Mouse (Mus musculus): ENCODE measurements around the gene Ephb1. TPM values are rescaled to one million over a fixed set of nuclear protein-coding genes. Genes with fewer than 3 reads are reported as not detected.

Gene Ephb1
- polyA plus RNA-seq, 1 experiment from 2014 or later = 6.1 TPM

DNA sequence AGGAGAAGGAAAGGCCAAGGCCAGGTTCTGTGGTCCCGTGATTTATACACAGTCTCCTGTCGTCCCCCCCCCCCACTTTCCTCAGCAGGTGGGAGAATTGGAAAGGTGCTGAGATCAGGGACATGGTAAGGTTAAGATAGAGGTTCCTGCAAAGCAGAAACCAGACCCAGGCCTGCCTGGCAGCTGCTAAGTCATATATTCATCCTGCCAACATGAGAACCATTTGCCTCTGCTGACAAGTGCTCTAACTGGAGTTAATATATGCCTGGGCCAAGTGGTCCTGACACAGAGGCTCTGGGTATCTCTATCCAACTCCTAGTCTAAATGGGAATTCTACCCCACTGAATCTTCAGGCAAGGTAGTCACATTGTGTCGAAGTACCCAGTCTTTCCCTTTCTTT is 57.3 kb downstream of the Ephb1 start:
- no peak overlapping the region for H3K4me3 ChIP-seq
- no peaks in the 10 kb centered on the region for H3K9me3 ChIP-seq
- H3K4me1 ChIP-seq = peaks cover 16% of the 10 kb centered on the region
- H3K27ac ChIP-seq (replicated peaks) = no peak overlapping the region
- H3K27me3 ChIP-seq (replicated peaks; ENCODE audit: low read depth, poor library complexity, severe bottlenecking) = no peaks in the 10 kb centered on the region; the same call in 1 of the 2 replicates
- DNase-seq (ENCODE audit: low spot score) = no peak
- WGBS = 83% methylated on average over 3 of the region's 3 CpGs
- H3K36me3 ChIP-seq (replicated peaks) = no peaks in the 10 kb centered on the region

- no peak for DNase-seq (ENCODE audit: low spot score)
- no peaks in the 10 kb centered on the region for H3K9me3 ChIP-seq
- H3K27me3 ChIP-seq (replicated peaks; ENCODE audit: low read depth, poor library complexity, severe bottlenecking) = no peaks in the 10 kb centered on the region; the same call in 1 of the 2 replicates
- peaks cover 9% of the 10 kb centered on the region; the same call in 1 of the 2 replicates for H3K4me1 ChIP-seq
- H3K4me3 ChIP-seq = no peak overlapping the region
- WGBS = 95% methylated on average over 3 of the region's 3 CpGs
- no peak overlapping the region for H3K27ac ChIP-seq (replicated peaks)
- no peaks in the 10 kb centered on the region for H3K36me3 ChIP-seq (replicated peaks)
Measured at GRCm38 (mm10) chr9:102293605-102294004, 60.9 kb downstream of the Ephb1 start.

GRCm38 (mm10) chr9:102291230-102291629 is 63.3 kb downstream of the Ephb1 start:
- peaks cover 9% of the 10 kb centered on the region; the same call in 1 of the 2 replicates for H3K4me1 ChIP-seq
- no peak overlapping the region for H3K4me3 ChIP-seq
- no peak overlapping the region for H3K27ac ChIP-seq (replicated peaks)
- H3K36me3 ChIP-seq (replicated peaks) = no peaks in the 10 kb centered on the region
- 86% methylated on average over 3 of the region's 3 CpGs for WGBS
- H3K27me3 ChIP-seq (replicated peaks; ENCODE audit: low read depth, poor library complexity, severe bottlenecking) = no peaks in the 10 kb centered on the region; the same call in 1 of the 2 replicates
- no peaks in the 10 kb centered on the region for H3K9me3 ChIP-seq
- DNase-seq (ENCODE audit: low spot score) = no peak

GRCm38 (mm10) chr9:102288356-102288755 is 66.1 kb downstream of the Ephb1 start:
- H3K27me3 ChIP-seq (replicated peaks; ENCODE audit: low read depth, poor library complexity, severe bottlenecking) = no peaks in the 10 kb centered on the region
- no peak overlapping the region for H3K4me3 ChIP-seq
- no peaks in the 10 kb centered on the region for H3K4me1 ChIP-seq
- WGBS = 88% methylated on average over 3 of the region's 3 CpGs
- H3K9me3 ChIP-seq = peaks cover 4% of the 10 kb centered on the region; the same call in 1 of the 2 replicates
- DNase-seq (ENCODE audit: low spot score) = no peak
- no peaks in the 10 kb centered on the region for H3K36me3 ChIP-seq (replicated peaks)
- H3K27ac ChIP-seq (replicated peaks) = no peak overlapping the region

GRCm38 (mm10) chr9:102275931-102276330 is 78.6 kb downstream of the Ephb1 start:
- Histone ChIP-seq H3K4me3 (no peak overlapping the region), H3K27ac (replicated peaks) (no peak overlapping the region), H3K36me3 (replicated peaks) (no peaks in the 10 kb centered on the region), H3K27me3 (replicated peaks; ENCODE audit: low read depth, poor library complexity, severe bottlenecking) (0 out of 2 replicates have a peak, but pooled peaks cover 14% of the 10 kb centered on the region), H3K9me3 (no peaks in the 10 kb centered on the region), H3K4me1 (peaks cover 5% of the 10 kb centered on the region)
- 79% methylated on average over 3 of the region's 3 CpGs for WGBS
- DNase-seq (ENCODE audit: low spot score) = no peak

GRCm38 (mm10) chr9:102274016-102274415 is 80.5 kb downstream of the Ephb1 start:
- H3K36me3 ChIP-seq (replicated peaks) = no peaks in the 10 kb centered on the region
- 69% methylated on average over 8 of the region's 8 CpGs for WGBS
- H3K27me3 ChIP-seq (replicated peaks; ENCODE audit: low read depth, poor library complexity, severe bottlenecking) = peaks cover 22% of the 10 kb centered on the region
- DNase-seq (ENCODE audit: low spot score) = no peak
- H3K9me3 ChIP-seq = no peaks in the 10 kb centered on the region
- no peak overlapping the region for H3K4me3 ChIP-seq
- H3K27ac ChIP-seq (replicated peaks) = no peak overlapping the region
- H3K4me1 ChIP-seq = peaks cover 5% of the 10 kb centered on the region

DNA sequence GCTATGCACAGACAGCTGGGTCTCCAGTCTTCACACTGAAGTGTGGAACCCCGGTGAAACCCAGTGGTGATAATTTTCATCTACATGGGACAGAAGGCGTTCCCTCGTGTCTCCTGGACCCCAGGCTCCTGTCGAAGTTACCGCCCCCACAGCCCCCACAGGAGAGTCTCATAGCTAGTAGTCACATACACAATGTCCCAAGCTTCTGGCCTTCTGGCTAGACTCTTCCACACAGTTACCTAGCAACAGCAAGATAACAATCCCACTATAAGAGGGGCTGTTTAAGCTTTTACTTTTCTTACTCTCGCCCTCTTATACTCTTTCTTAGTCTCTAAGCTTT is 81.1 kb downstream of the Ephb1 start:
- peaks cover 9% of the 10 kb centered on the region for H3K4me1 ChIP-seq
- no peaks in the 10 kb centered on the region for H3K36me3 ChIP-seq (replicated peaks)
- no peak for DNase-seq (ENCODE audit: low spot score)
- 77% methylated on average over 6 of the region's 6 CpGs for WGBS
- H3K27me3 ChIP-seq (replicated peaks; ENCODE audit: low read depth, poor library complexity, severe bottlenecking) = peaks cover 28% of the 10 kb centered on the region
- no peaks in the 10 kb centered on the region for H3K9me3 ChIP-seq
- no peak overlapping the region for H3K4me3 ChIP-seq
- H3K27ac ChIP-seq (replicated peaks) = no peak overlapping the region

- H3K36me3 ChIP-seq (replicated peaks) = no peaks in the 10 kb centered on the region
- H3K27me3 ChIP-seq (replicated peaks; ENCODE audit: low read depth, poor library complexity, severe bottlenecking) = peaks cover 33% of the 10 kb centered on the region
- no peak overlapping the region for H3K4me3 ChIP-seq
- peaks cover 14% of the 10 kb centered on the region for H3K4me1 ChIP-seq
- no peak for DNase-seq (ENCODE audit: low spot score)
- no peaks in the 10 kb centered on the region for H3K9me3 ChIP-seq
- H3K27ac ChIP-seq (replicated peaks) = no peak overlapping the region
- WGBS = 65% methylated on average over 5 of the region's 5 CpGs
Measured at GRCm38 (mm10) chr9:102272731-102273468, 81.6 kb downstream of the Ephb1 start.

DNA sequence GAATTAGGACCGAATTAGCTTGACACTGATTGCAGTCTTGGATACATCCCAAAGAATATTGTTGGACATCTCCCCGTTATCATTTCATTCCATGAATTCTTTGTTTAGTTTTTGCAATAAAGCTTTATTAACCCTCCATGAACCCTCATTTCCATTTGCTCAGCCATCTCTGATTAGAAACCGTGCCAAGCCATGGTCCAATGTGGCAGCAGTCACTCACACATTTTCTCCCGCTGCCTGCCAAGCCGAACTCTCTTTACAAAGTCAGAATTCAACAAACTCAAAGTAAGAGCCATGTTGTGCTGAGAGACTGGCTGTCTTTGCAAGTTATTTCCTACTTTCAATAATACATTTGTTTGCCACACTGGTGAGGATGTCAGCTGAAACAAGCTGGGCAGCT is 84.0 kb downstream of the Ephb1 start:
- Histone ChIP-seq H3K9me3 (no peaks in the 10 kb centered on the region), H3K27ac (replicated peaks) (no peak overlapping the region), H3K27me3 (replicated peaks; ENCODE audit: low read depth, poor library complexity, severe bottlenecking) (peaks cover 56% of the 10 kb centered on the region), H3K4me3 (no peak overlapping the region), H3K36me3 (replicated peaks) (no peaks in the 10 kb centered on the region), H3K4me1 (peaks cover 24% of the 10 kb centered on the region)
- no peak for DNase-seq (ENCODE audit: low spot score)
- WGBS = 93% methylated on average over 5 of the region's 5 CpGs

- WGBS = under 1% methylated on average over 18 of the region's 18 CpGs
- Histone ChIP-seq H3K9me3 (no peaks in the 10 kb centered on the region), H3K27ac (replicated peaks) (no peak overlapping the region; the same call in 1 of the 2 replicates), H3K4me3 (peak overlapping the region; percentile 52), H3K36me3 (replicated peaks) (no peaks in the 10 kb centered on the region), H3K27me3 (replicated peaks; ENCODE audit: low read depth, poor library complexity, severe bottlenecking) (peaks cover 55% of the 10 kb centered on the region), H3K4me1 (peaks cover 34% of the 10 kb centered on the region)
- peak; percentile 72 for DNase-seq (ENCODE audit: low spot score)
Measured at GRCm38 (mm10) chr9:102267311-102268027, 87.0 kb downstream of the Ephb1 start.

GRCm38 (mm10) chr9:102263760-102264159 is 90.7 kb downstream of the Ephb1 start:
- Histone ChIP-seq H3K4me1 (peaks cover 48% of the 10 kb centered on the region), H3K36me3 (replicated peaks) (no peaks in the 10 kb centered on the region), H3K4me3 (no peak overlapping the region), H3K9me3 (no peaks in the 10 kb centered on the region), H3K27ac (replicated peaks) (no peak overlapping the region), H3K27me3 (replicated peaks; ENCODE audit: low read depth, poor library complexity, severe bottlenecking) (peaks cover 69% of the 10 kb centered on the region)
- WGBS = 55% methylated on average over 7 of the region's 7 CpGs
- DNase-seq (ENCODE audit: low spot score) = no peak

DNA sequence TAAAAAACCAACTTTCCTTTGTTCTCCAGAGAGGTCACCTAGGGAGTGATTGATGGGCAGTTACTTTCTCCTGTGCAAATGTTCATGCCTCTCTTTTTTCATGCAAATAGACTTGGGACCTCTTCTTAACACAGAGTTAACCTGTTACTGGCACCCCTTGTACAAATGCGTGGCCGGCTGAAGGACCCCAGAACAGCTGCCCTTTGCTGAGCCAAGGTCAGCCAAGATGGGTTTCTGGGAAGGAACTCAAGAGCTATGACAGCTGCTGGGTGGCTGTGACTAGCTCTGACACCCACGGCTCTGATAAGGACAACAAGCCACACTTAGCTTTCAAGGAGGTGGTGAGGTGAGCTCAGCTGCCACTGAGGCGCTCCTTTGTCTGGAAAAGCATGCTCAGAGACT is 92.4 kb downstream of the Ephb1 start:
- Histone ChIP-seq H3K27me3 (replicated peaks; ENCODE audit: low read depth, poor library complexity, severe bottlenecking) (peaks cover 63% of the 10 kb centered on the region), H3K4me3 (no peak overlapping the region)
- 20% methylated on average over 4 of the region's 4 CpGs for WGBS

DNA sequence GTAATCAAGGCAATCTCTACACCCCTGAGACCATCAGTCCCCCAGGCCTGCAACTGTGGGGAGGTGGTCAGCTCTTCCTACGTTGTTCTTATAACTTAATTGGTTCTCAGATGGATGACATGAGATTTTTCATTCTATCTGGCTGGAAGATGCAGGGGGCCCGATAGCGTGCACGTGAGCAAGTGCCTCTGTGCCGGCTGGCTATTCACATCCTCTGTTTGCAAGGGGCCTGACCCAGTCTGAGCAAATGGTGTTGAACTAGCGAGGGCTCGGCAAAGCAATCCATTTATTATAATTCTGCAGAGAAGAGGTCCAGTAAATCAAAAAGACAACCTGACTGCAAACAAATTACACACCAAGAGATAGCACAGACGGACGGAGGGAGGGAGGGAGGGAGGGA is 93.0 kb downstream of the Ephb1 start:
- Histone ChIP-seq H3K9me3 (no peaks in the 10 kb centered on the region), H3K36me3 (replicated peaks) (no peaks in the 10 kb centered on the region), H3K27ac (replicated peaks) (no peak overlapping the region), H3K4me1 (peaks cover 30% of the 10 kb centered on the region), H3K4me3 (no peak overlapping the region), H3K27me3 (replicated peaks; ENCODE audit: low read depth, poor library complexity, severe bottlenecking) (peaks cover 57% of the 10 kb centered on the region)
- WGBS = 25% methylated on average over 9 of the region's 9 CpGs
- DNase-seq (ENCODE audit: low spot score) = no peak

More for the DNA sequence above, 92.4 kb downstream of the Ephb1 start:
- H3K4me1 ChIP-seq = peaks cover 31% of the 10 kb centered on the region
- H3K27ac ChIP-seq (replicated peaks) = 0 out of 2 replicates have a peak overlapping the region, but pooled peaks have one; percentile 30
- H3K36me3 ChIP-seq (replicated peaks) = no peaks in the 10 kb centered on the region
- H3K9me3 ChIP-seq = no peaks in the 10 kb centered on the region
- DNase-seq (ENCODE audit: low spot score) = no peak
